Mouse (Mus musculus) brain, embryonic 18.5 days (tissue): ENCODE measurements around the gene Camk2n1.
A peak's percentile ranks its signal among the peaks of the same experiment; 100 is the strongest.

Experiments used
- DNase-seq: peaks from one replicate; pipeline ENCODE4 v3.0.0-alpha.2; 2012; ENCODE audit warnings: low read depth, low spot score

Camk2n1 gene

DNA sequence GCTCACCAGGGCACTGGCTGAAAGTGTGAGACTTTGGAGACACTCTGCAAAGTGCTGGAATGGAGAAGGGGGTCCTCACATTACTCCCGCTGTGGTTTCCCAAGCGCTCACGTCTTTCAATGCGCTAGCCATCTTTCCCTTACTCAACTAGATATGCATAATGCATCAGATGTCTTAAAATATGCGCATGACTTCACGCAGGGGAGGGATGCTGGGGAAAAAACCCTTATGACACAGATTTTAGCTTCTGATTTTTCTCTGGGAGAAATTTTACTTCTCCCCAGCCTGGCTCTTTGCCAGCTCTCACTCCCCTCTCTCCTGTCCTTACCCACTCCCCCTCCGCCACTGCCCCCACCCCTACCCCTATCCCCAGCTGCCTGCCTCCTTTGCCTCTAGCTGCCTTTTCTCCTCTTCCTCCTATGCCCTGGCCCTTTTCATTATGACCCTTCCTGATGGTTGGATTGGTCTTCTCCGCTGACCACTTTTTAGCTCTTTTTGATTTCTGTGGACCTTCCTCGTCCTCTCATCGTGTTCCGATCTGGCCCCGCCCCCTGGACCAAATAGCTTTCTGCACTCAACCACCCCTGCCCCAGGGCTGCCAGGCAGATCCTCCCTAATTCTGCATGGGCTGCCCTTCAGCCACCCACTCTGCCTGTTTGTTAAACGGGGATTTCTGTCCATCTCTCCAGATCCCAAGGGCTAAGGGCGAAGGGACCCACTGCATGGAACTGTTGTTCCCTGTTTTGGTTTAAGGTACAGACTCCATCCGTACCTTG lies 6.1 kb upstream of the Camk2n1 start:
- no peak for DNase-seq

DNA sequence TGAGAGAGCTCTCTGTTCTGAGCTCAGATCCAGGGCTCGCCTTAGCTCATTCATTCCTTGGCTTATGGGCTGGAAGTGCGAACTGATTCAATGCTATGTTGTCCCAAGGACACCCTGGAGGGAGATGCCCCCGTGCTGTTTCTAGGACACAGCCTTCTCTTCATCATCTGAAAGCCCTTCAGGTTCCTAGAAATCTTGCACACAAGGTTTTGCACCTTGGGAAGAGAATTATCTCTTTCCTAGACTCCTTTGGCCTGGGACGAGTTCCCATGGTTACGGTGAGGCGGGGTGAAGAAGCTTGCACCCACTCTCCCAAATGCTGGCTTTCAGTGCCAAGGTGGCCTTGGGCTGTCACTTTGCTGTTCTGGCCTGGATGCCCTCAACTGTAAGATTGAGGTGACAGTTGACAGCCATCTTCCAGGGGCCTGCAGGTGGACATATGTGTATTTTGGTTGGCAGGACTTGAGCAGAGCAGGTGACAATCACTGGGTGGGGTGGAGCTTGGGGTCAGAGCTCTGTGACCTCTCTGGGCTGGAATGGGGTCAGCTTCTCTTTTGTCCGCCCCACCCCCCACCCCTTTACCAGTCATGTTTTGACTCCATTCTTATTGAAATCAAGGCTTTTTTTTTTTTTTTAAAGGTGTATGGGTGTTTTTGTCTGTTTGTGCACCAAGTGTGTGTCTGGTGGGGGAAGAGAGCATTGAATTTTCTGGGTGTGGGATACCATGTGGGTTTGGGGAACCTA lies 5.1 kb upstream of the Camk2n1 start:
- DNase-seq: no peak

DNA sequence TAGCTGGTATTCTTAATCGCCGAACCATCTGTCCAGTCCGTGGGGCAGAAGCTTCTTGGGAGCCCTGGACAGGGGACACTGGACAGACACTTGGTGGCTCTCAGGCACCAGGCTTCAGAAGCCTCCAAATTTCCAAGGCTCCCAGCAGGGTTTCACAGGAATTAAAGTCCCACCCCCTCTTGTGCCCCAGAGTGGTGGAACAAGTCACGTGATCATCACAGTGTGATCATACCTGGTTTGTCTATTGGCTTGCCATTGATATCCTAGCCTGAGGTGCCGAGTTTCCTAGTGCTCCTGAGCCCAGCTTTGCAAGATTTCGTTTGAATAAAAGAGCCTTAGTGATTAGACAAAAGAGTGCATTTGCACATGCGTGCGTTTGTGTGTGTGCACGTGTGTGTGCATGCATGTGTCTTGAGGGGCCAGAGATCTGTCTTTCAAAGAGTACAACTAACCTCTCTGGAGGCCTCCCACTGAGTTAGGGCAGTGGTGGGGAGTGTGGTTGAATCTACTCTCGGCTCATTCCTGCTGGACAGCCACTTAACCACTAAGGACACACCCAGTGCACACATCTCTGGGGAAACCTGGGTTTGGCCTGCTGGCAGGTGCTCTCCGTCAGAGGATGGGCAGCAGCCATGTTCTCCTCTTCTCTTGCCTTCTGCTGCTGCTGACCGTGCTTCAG lies 4.3 kb upstream of the Camk2n1 start:
- DNase-seq: no peak

DNA sequence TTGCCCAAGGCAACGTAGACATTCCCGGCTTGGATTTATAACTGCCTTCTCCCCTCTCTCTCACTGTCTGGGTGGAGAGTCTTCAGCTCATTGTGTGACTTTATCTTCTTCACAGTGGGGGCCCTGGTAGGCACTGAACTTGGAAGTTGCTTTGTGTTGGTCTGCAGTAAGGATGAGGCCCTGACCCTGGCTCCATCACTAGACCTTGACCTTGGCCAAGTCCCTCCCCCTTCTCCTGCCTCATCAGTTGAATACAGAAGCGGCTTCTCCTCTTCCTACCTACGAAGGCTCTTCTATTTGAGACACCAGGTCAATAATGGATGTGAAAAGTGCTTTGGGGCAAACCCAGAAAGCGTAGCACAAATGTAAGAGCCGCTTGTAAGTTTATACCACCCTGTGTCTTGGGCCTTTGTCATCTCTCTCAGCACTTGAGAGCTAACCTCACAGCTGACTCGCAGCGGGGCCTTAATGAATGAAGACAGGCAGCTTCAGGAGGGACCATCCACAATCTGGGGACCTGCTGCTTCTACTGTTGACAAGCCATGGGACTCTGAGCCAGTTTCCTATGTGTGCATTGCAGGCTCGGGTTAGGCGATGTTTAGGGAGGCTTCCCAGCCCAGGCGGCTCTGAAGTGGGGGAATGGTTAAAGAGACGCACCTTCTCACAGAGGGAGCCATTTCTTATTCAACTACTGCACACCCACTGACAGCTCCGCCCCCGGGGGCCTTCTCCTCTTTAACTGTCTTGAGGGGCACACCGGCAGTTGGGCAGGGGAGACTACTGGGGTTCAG lies 1.6 kb upstream of the Camk2n1 start:
- DNase-seq: no peak

- DNase-seq: no peak
Observed at GRCm38 (mm10) chr4:138453097-138453752, 889 bp upstream of the Camk2n1 start.

GRCm38 (mm10) chr4:138454571-138455140 lies 542 bp downstream of the Camk2n1 start:
- DNase-seq: no peak

- no peak for DNase-seq
Observed at GRCm38 (mm10) chr4:138455141-138455955, 1.2 kb downstream of the Camk2n1 start.

DNA sequence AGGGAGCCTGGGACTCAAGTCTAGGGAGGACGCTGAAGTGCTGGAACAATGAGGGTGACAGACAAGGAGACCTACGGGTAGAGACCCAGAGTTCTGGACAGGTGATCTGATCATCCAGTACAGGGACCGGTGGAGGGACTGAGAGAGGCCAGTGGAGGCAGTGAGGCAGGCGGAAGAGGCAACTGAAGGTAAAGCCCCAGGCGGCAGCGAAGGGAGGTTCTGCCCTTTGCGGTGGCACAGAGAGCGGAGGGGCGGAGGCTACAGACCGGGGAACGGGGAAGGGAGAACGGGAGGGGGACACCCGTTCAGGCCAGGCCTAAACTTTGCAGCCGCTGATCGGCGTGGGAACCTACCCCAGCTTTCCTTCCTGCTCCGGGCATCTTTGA lies 1.8 kb downstream of the Camk2n1 start:
- no peak for DNase-seq

DNA sequence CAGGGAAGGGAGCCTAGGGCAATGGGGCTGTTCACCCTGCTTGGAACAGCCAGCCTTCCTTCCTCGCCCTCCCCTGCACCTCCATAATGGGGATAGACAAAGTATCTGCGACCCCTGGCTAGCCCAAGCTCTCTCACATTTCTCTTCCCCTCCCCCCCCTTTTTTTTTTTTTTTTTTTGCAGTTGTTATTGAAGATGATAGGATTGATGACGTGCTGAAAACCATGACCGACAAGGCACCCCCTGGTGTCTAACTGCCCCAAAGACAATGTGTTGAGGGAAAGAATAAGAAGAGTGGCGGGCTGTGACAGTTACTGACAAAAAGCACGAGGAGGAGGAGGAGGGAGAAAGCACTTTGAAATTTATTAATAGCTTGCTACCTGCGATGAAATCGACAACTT lies 2.4 kb downstream of the Camk2n1 start:
- no peak for DNase-seq

DNA sequence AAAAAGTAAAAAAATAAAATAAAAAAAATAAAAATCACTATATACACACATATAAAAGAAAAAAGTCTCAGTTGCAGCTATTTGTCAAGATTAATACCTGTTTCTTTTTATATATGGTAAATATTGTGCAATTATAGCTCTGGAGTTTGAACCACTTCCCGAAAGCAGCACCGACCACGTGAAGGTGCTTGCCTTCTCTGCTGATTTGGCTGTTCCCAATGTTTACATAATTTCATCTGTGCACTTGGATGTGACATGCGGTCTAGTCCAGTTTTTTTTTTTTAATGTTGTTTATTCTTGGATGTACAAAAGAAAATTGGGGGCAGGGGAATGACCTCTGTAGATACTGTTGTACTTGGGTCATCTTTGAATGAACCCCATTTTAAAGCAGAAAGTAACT lies 3.0 kb downstream of the Camk2n1 start:
- no peak for DNase-seq

DNA sequence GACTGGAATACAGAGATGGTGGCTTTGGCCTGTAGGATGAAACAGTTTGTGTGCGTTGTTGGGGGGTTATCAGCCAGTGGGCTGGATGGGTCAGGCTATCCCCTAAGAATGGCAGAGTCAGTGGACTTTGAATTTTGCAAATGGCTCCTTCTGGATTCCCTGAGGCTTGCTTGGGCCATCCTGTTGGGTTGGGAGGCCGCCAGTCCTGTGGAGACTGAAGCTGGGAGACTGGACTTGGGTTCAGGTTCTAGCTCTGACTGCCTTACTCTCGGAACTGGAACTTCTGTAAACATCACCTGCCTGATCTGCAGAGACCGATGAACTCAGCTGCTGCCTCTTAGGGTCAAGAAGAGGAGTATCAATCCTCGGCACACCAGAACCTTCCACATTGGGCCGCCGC lies 4.1 kb downstream of the Camk2n1 start:
- DNase-seq: no peak

DNA sequence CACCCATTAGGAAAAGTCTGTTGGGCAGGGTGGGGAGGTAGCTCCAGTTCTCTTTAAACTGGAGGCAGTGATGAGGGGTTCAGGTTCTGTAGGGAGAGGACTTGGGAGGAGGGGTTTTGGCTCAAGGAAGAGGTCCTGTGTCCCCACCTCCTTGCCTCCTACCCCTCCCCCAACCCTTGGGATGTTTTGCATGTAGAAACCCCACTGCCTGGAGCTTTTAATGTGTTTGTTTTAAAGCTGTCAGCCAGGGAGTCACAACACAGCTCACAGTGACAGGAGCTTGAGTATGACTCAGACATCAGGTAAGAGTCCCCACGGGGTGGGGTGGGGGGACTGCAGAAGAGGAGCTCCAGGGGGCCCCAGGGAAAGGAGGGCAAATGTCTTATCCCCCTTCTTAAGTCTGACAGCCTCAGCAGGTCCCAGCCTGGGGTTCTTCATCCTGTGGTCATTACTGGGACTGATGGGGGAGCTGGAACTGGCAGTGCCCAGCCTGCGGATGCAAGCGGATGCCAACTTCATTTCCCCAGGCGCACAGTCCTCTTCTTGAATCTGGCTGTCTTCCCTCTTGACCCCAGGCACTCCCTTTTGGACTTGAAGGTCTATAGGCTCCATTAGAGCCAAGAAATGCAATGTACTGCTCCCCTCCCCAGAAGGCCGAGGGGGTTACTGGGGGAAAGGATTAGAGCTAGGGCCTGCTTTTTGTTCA lies 4.8 kb downstream of the Camk2n1 start:
- no peak for DNase-seq

DNA sequence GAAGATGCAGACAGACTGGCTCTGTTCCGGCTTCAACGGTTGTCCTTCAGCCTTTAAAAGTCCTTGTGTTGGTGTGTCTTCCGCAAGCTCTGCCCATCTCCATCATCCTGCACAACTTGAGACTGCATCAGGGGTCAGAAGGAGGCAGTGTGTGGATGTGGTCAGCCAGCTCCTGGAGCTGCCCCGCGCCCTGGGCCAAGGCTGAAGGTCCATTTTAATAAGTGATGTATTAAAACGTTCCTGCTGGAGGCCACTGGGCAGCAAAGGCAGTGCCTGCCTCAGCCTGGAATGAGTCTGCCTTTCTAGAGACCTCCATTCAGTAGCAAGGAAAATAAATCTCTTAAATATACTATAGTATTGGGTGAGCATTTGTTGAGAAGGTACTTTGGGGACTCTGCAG lies 5.7 kb downstream of the Camk2n1 start:
- no peak for DNase-seq

- DNase-seq: no peak
Observed at GRCm38 (mm10) chr4:138460910-138461309, 6.8 kb downstream of the Camk2n1 start.

DNA sequence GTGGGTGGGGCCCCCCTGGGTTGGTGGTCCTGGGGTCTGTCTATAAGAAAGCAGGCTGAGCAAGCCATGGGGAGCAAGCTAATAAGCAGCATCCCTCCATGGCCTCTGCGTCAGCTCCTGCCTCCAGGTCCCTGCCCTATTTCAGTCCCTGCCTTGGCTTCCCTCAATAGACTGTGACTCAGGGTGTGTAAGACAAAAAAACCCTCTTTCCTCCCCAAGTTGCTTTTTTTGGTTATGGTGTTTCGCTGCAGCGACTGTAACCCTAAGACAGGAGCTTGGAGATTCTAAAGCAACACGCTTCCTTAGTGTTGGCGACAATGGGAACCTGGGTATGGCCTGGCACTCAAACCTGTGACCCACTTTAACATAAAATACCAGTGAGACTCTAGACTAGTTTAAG lies 7.4 kb downstream of the Camk2n1 start:
- no peak for DNase-seq

GRCm38 (mm10) chr4:138462971-138463831 lies 9.1 kb downstream of the Camk2n1 start:
- DNase-seq: peak; percentile 70

- no peak for DNase-seq
Observed at GRCm38 (mm10) chr4:138463832-138464487, 9.8 kb downstream of the Camk2n1 start.
